Mouse (Mus musculus): ENCODE measurements around the gene Fmod.

Fmod gene

GRCm38 (mm10) chr1:134097080-134097855 is 60.2 kb downstream of the Fmod start:
- no peak for DNase-seq (ENCODE audit: low spot score)

All from T-cell, adult 2 months (primary cell).